Mouse (Mus musculus) lung, embryonic 15.5 days (tissue): Measurements from ENCODE around the gene Zcchc17. TPM values are rescaled to one million over a fixed set of nuclear protein-coding genes. Genes with fewer than 3 reads are reported as not detected.

Experiments
- ATAC-seq: fragments of 200-750 bp; cut with Nextera tagmentation; 2 replicates; pipeline ENCODE4 v1.8.0; 2017; ENCODE audit warnings: moderate number of reproducible peaks, borderline replicate concordance; ENCODE audit not compliant: low FRiP score, low TSS enrichment; ENCODE audit errors: extremely low read depth
- H3K27ac ChIP-seq: fragments of 300-500 bp; sonication (generic); 2 replicates; pipeline ENCODE4 v1.5.1; 2015; ENCODE audit warnings: moderate library complexity, mild to moderate bottlenecking, inconsistent platforms
- H3K27me3 ChIP-seq: fragments of 300-500 bp; sonication (generic); 2 replicates; pipeline ENCODE4 v1.6.1; 2015; ENCODE audit warnings: inconsistent platforms
- H3K36me3 ChIP-seq: fragments of 300-500 bp; sonication (generic); 2 replicates; pipeline ENCODE4 v1.6.1; 2015; ENCODE audit warnings: inconsistent platforms
- H3K4me1 ChIP-seq: fragments of 300-500 bp; sonication (generic); 2 replicates; pipeline ENCODE4 v1.6.1; 2015; ENCODE audit warnings: inconsistent platforms
- H3K4me2 ChIP-seq: fragments of 300-500 bp; sonication (generic); 2 replicates; pipeline ENCODE4 v1.6.1; 2015; ENCODE audit warnings: inconsistent platforms, mild to moderate bottlenecking, moderate library complexity
- H3K4me3 ChIP-seq: fragments of 300-500 bp; sonication (generic); 2 replicates; pipeline ENCODE4 v1.5.1; 2015; ENCODE audit warnings: mild to moderate bottlenecking, inconsistent platforms
- H3K9ac ChIP-seq: fragments of 300-500 bp; sonication (generic); 2 replicates; pipeline ENCODE4 v1.6.1; 2015; ENCODE audit warnings: inconsistent platforms
- H3K9me3 ChIP-seq: fragments of 300-500 bp; sonication (generic); 2 replicates; pipeline ENCODE4 v1.6.1; 2016; ENCODE audit warnings: inconsistent platforms
- WGBS: fragments of 180-500 bp; shearing (Covaris S2); methylation state at CpG from one replicate; pipeline ENCODE4 v1.1.7; 2015; 5-methylcytosine and 5-hydroxymethylcytosine counted together
- polyA plus RNA-seq: library from polyadenylated mRNA; unstranded; fragments of >200 nt; fragmentation: Nextera tagmentation; extraction: Ambion mirVana; gene quantifications from 2 replicates; pipeline ENCODE4 v1.2.1, GENCODE M21; 2015

Zcchc17 gene
- polyA plus RNA-seq, 1 experiment from 2014 or later = 64.4 TPM

- ATAC-seq = no peak
Observed at GRCm38 (mm10) chr4:130298877-130299628, 60.7 kb downstream of the Zcchc17 start.

GRCm38 (mm10) chr4:130297123-130297529 is 62.6 kb downstream of the Zcchc17 start:
- Histone ChIP-seq H3K4me3 (no peak overlapping the region), H3K27me3 (no peaks in the 10 kb centered on the region), H3K36me3 (no peaks in the 10 kb centered on the region), H3K9ac (no peak overlapping the region), H3K27ac (no peak overlapping the region), H3K4me1 (no peaks in the 10 kb centered on the region), H3K4me2 (no peak overlapping the region), H3K9me3 (no peaks in the 10 kb centered on the region)
- WGBS = 20% methylated on average over 13 of the region's 13 CpGs
- ATAC-seq = no peak

More at GRCm38 (mm10) chr4:130298877-130299628, 60.7 kb downstream of the Zcchc17 start:
- no peak overlapping the region for H3K4me2 ChIP-seq
- no peaks in the 10 kb centered on the region for H3K36me3 ChIP-seq
- H3K27ac ChIP-seq = no peak overlapping the region
- 71% methylated on average over 11 of the region's 11 CpGs for WGBS
- no peaks in the 10 kb centered on the region for H3K27me3 ChIP-seq
- no peak overlapping the region for H3K9ac ChIP-seq
- H3K9me3 ChIP-seq = no peaks in the 10 kb centered on the region
- H3K4me1 ChIP-seq = no peaks in the 10 kb centered on the region
- no peak overlapping the region for H3K4me3 ChIP-seq

- Histone ChIP-seq H3K9ac (no peak overlapping the region), H3K36me3 (no peaks in the 10 kb centered on the region), H3K9me3 (no peaks in the 10 kb centered on the region), H3K27ac (no peak overlapping the region), H3K4me3 (no peak overlapping the region), H3K27me3 (no peaks in the 10 kb centered on the region), H3K4me2 (no peak overlapping the region), H3K4me1 (no peaks in the 10 kb centered on the region)
- 75% methylated on average over 13 of the region's 13 CpGs for WGBS
- ATAC-seq = no peak
Observed at GRCm38 (mm10) chr4:130296243-130296965, 63.3 kb downstream of the Zcchc17 start.

GRCm38 (mm10) chr4:130295047-130295745 is 64.5 kb downstream of the Zcchc17 start:
- H3K4me1 ChIP-seq = no peaks in the 10 kb centered on the region
- H3K27ac ChIP-seq = no peak overlapping the region
- WGBS = 43% methylated on average over 23 of the region's 23 CpGs
- H3K4me2 ChIP-seq = peak overlapping the region; percentile 6; the same call in 1 of the 2 replicates
- ATAC-seq = no peak
- no peak overlapping the region for H3K9ac ChIP-seq
- no peak overlapping the region for H3K4me3 ChIP-seq
- H3K9me3 ChIP-seq = no peaks in the 10 kb centered on the region
- no peaks in the 10 kb centered on the region for H3K27me3 ChIP-seq
- no peaks in the 10 kb centered on the region for H3K36me3 ChIP-seq

GRCm38 (mm10) chr4:130294513-130294912 is 65.2 kb downstream of the Zcchc17 start:
- Histone ChIP-seq H3K4me1 (no peaks in the 10 kb centered on the region), H3K36me3 (no peaks in the 10 kb centered on the region), H3K27ac (no peak overlapping the region), H3K4me2 (no peak overlapping the region), H3K4me3 (no peak overlapping the region), H3K9me3 (no peaks in the 10 kb centered on the region), H3K9ac (no peak overlapping the region), H3K27me3 (no peaks in the 10 kb centered on the region)
- WGBS = 79% methylated on average over 8 of the region's 8 CpGs
- ATAC-seq = no peak

GRCm38 (mm10) chr4:130292271-130292670 is 67.5 kb downstream of the Zcchc17 start:
- H3K27ac ChIP-seq = no peak overlapping the region
- no peak overlapping the region for H3K9ac ChIP-seq
- no peak overlapping the region for H3K4me2 ChIP-seq
- no peaks in the 10 kb centered on the region; the same call in 1 of the 2 replicates for H3K27me3 ChIP-seq
- 1% methylated on average over 4 of the region's 4 CpGs for WGBS
- H3K9me3 ChIP-seq = no peaks in the 10 kb centered on the region
- H3K4me1 ChIP-seq = no peaks in the 10 kb centered on the region
- no peak overlapping the region for H3K4me3 ChIP-seq
- ATAC-seq = no peak
- no peaks in the 10 kb centered on the region for H3K36me3 ChIP-seq

- Histone ChIP-seq H3K4me1 (no peaks in the 10 kb centered on the region), H3K4me3 (no peak overlapping the region), H3K9me3 (no peaks in the 10 kb centered on the region), H3K9ac (no peak overlapping the region), H3K4me2 (no peak overlapping the region), H3K27ac (no peak overlapping the region), H3K36me3 (no peaks in the 10 kb centered on the region), H3K27me3 (peaks cover 9% of the 10 kb centered on the region; the same call in 1 of the 2 replicates)
- 55% methylated on average over 3 of the region's 3 CpGs for WGBS
- ATAC-seq = no peak
Observed at GRCm38 (mm10) chr4:130289824-130290223, 69.9 kb downstream of the Zcchc17 start.

- Histone ChIP-seq H3K27ac (no peak overlapping the region), H3K4me2 (no peak overlapping the region), H3K27me3 (peaks cover 10% of the 10 kb centered on the region; the same call in 1 of the 2 replicates), H3K4me1 (no peaks in the 10 kb centered on the region), H3K4me3 (no peak overlapping the region), H3K9me3 (no peaks in the 10 kb centered on the region), H3K36me3 (no peaks in the 10 kb centered on the region), H3K9ac (no peak overlapping the region)
- 55% methylated on average over 3 of the region's 3 CpGs for WGBS
- ATAC-seq = no peak
Observed at GRCm38 (mm10) chr4:130286531-130286930, 73.2 kb downstream of the Zcchc17 start.

- Histone ChIP-seq H3K27me3 (peaks cover 10% of the 10 kb centered on the region; the same call in 1 of the 2 replicates), H3K36me3 (no peaks in the 10 kb centered on the region), H3K9me3 (no peaks in the 10 kb centered on the region), H3K9ac (no peak overlapping the region), H3K4me2 (no peak overlapping the region), H3K4me1 (no peaks in the 10 kb centered on the region), H3K4me3 (no peak overlapping the region), H3K27ac (no peak overlapping the region)
- WGBS = 76% methylated on average over 9 of the region's 9 CpGs
- no peak for ATAC-seq
Observed at GRCm38 (mm10) chr4:130283826-130284225, 75.9 kb downstream of the Zcchc17 start.

GRCm38 (mm10) chr4:130282856-130283255 is 76.9 kb downstream of the Zcchc17 start:
- no peak for ATAC-seq
- H3K4me1 ChIP-seq = no peaks in the 10 kb centered on the region
- WGBS = 68% methylated on average over 5 of the region's 5 CpGs
- H3K36me3 ChIP-seq = no peaks in the 10 kb centered on the region
- H3K27me3 ChIP-seq = peaks cover 13% of the 10 kb centered on the region; the same call in 1 of the 2 replicates
- H3K4me2 ChIP-seq = no peak overlapping the region
- H3K27ac ChIP-seq = no peak overlapping the region
- no peaks in the 10 kb centered on the region for H3K9me3 ChIP-seq
- H3K9ac ChIP-seq = no peak overlapping the region
- H3K4me3 ChIP-seq = no peak overlapping the region

GRCm38 (mm10) chr4:130279105-130279504 is 80.6 kb downstream of the Zcchc17 start, which contains the start of gene Serinc2:
TSS of gene Serinc2 (minus strand) at chr4:130279205.
- H3K4me3 ChIP-seq = no peak within 1 kb of the TSS
- H3K4me2 ChIP-seq = no peak within 1 kb of the TSS
- no peaks in the 10 kb centered on the region for H3K36me3 ChIP-seq
- H3K4me1 ChIP-seq = peaks cover 14% of the 10 kb centered on the region
- H3K9ac ChIP-seq = no peak within 1 kb of the TSS
- peaks cover 37% of the 10 kb centered on the region for H3K27me3 ChIP-seq
- no peaks in the 10 kb centered on the region for H3K9me3 ChIP-seq
- H3K27ac ChIP-seq = no peak within 1 kb of the TSS
- ATAC-seq = no peak
- WGBS = 55% methylated on average over 2 of the region's 2 CpGs
